Mouse (Mus musculus) neural tube, embryonic 13.5 days (tissue): Measurements from ENCODE around the gene Agpat4. TPM values are rescaled to one million over a fixed set of nuclear protein-coding genes. Genes with fewer than 3 reads are reported as not detected.
A peak's percentile ranks its signal among the peaks of the same experiment; 100 is the strongest.

Experiments used
- ATAC-seq: fragments of 200-750 bp; cut with Nextera tagmentation; 2 replicates; pipeline ENCODE4 v1.8.0; 2017; ENCODE audit warnings: low read depth, mild to moderate bottlenecking, moderate TSS enrichment, moderate library complexity
- H3K27ac ChIP-seq: fragments of 300-500 bp; sonication (generic); replicated peaks from 2 replicates; pipeline ENCODE4 v1.5.1; 2015; ENCODE audit warnings: moderate library complexity, mild to moderate bottlenecking, inconsistent platforms
- H3K27me3 ChIP-seq: fragments of 300-500 bp; sonication (generic); 2 replicates; pipeline ENCODE4 v1.6.1; 2015; ENCODE audit warnings: mild to moderate bottlenecking, inconsistent platforms
- H3K36me3 ChIP-seq: fragments of 300-500 bp; sonication (generic); 2 replicates; pipeline ENCODE4 v1.6.1; 2015; ENCODE audit warnings: mild to moderate bottlenecking, inconsistent platforms
- H3K4me1 ChIP-seq: fragments of 300-500 bp; sonication (generic); replicated peaks from 2 replicates; pipeline ENCODE4 v1.6.1; 2015; ENCODE audit warnings: inconsistent platforms
- H3K4me2 ChIP-seq: fragments of 300-500 bp; sonication (generic); 2 replicates; pipeline ENCODE4 v1.6.1; 2015; ENCODE audit warnings: inconsistent platforms, mild to moderate bottlenecking, moderate library complexity
- H3K4me3 ChIP-seq: fragments of 300-500 bp; sonication (generic); 2 replicates; pipeline ENCODE4 v1.5.1; 2015; ENCODE audit warnings: mild to moderate bottlenecking, inconsistent platforms
- H3K9ac ChIP-seq: fragments of 300-500 bp; sonication (generic); 2 replicates; pipeline ENCODE4 v1.6.1; 2015; ENCODE audit warnings: moderate library complexity, mild to moderate bottlenecking, inconsistent platforms
- H3K9me3 ChIP-seq: fragments of 300-500 bp; sonication (generic); 2 replicates; pipeline ENCODE4 v1.6.1; 2016; ENCODE audit warnings: inconsistent platforms
- WGBS: fragments of 180-500 bp; shearing (Covaris S2); methylation state at CpG from one replicate; pipeline ENCODE4 v1.1.7; 2015; 5-methylcytosine and 5-hydroxymethylcytosine counted together
- polyA plus RNA-seq: library from polyadenylated mRNA; unstranded; fragments of >200 nt; fragmentation: Nextera tagmentation; extraction: Ambion mirVana; gene quantifications from 2 replicates; pipeline ENCODE4 v1.2.1, GENCODE M21; 2015

Agpat4 gene
- polyA plus RNA-seq = 41.8 and 49.4 TPM in 2 replicates

DNA sequence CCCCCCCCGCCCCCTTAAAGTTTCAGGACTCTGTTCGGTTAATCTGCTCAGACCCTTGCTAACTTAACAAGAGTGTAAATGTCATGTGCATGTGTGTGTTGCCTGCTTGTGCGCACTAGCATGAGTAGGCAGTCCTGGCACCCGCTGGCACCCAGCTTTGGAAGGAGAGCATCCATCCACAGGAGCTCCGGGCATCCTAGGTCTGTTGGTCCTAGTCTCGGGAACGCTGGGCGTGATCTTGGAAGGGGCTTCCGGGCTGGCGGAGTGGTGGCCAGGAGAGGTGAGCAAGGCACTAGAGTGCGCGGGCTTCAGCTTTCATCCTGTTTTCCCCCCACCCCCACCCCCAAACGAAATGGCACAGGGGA lies at the start of gene Agpat4:
Agpat4 (plus strand) TSS at position 144 of the 365 bp plus-strand sequence.
- H3K4me3 ChIP-seq = peak within 1 kb of the TSS; percentile 66
- 0% methylated on average over 13 of the region's 13 CpGs for WGBS
- no peaks in the 10 kb centered on the region for H3K9me3 ChIP-seq
- peak within 1 kb of the TSS; percentile 82 for H3K9ac ChIP-seq
- no peaks in the 10 kb centered on the region for H3K27me3 ChIP-seq
- H3K36me3 ChIP-seq = 0 out of 2 replicates have a peak, but pooled peaks cover under 1% of the 10 kb centered on the region
- ATAC-seq = peak; percentile 75
- H3K27ac ChIP-seq = peak within 1 kb of the TSS; percentile 91
- peak within 1 kb of the TSS; percentile 82 for H3K4me2 ChIP-seq
- peaks cover 29% of the 10 kb centered on the region for H3K4me1 ChIP-seq

DNA sequence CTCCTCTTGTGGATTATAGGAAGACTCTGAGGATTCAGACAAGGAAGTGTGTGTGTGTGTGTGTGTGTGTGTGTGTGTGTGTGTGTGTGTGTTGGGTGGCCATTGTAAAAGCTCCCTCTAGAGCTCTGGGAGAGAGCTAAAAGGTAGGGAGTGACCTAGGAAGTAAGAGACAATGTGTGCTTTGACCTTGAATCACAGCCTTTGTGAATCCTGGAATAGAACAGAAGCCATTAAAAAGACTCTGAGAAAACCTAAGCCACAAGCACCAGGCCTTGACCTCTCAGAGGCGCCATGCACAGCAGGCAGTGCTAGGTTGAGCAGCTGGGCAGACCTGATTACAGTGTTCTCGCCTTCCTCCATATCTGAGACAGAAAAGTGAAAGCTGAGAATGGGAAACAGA lies 41.7 kb upstream of the Agpat4 start:
- 33% methylated on average over 2 of the region's 2 CpGs for WGBS
- no peaks in the 10 kb centered on the region for H3K36me3 ChIP-seq
- ATAC-seq = no peak
- no peak overlapping the region for H3K9ac ChIP-seq
- H3K4me2 ChIP-seq = no peak overlapping the region
- no peak overlapping the region for H3K4me3 ChIP-seq
- no peaks in the 10 kb centered on the region for H3K4me1 ChIP-seq
- peaks cover 2% of the 10 kb centered on the region; the same call in 1 of the 2 replicates for H3K9me3 ChIP-seq
- no peaks in the 10 kb centered on the region for H3K27me3 ChIP-seq
- no peak overlapping the region for H3K27ac ChIP-seq

DNA sequence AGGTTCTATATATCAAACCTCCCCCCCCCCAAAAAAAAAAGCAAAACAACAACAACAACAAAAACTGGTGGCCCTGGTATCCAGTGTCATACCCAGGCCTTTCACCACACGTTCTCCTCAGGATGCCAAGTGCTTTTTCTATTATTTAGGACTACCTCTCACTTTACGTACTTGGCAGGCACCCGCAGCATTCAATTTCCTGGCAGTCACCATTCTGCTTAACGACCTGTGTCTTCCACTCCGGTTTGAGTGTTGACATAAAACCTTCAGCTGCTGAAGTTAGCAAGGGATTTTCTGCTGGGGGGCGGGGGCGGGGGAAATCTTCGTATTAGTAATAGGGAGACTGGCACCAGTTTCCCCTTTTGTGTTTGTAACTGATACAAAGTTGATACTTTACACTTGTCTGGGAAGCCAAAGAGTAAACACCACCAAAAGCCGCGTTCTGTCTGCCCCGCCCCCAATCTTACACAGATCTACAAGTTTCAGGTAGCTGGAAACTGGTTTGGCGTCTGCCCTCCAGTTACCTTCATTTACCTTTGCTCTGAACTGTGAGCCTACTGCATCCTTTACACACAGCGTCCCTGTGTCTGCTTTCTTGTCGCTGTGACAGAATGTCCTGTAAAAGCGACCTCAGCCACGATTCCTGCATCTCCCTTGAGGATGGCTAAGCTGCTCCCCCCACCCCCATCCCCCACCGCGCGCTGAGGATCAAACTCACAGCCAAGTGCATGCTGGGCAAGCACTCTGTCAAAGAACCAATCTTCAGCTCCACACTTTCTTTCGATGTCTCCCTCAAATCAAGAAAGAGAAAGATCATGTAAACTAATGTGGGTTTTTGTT lies 37.6 kb upstream of the Agpat4 start:
- Histone ChIP-seq H3K27me3 (no peaks in the 10 kb centered on the region), H3K9me3 (no peaks in the 10 kb centered on the region), H3K4me2 (no peak overlapping the region), H3K36me3 (no peaks in the 10 kb centered on the region), H3K9ac (no peak overlapping the region), H3K27ac (no peak overlapping the region), H3K4me3 (no peak overlapping the region), H3K4me1 (no peaks in the 10 kb centered on the region)
- ATAC-seq = no peak
- 49% methylated on average over 20 of the region's 20 CpGs for WGBS

DNA sequence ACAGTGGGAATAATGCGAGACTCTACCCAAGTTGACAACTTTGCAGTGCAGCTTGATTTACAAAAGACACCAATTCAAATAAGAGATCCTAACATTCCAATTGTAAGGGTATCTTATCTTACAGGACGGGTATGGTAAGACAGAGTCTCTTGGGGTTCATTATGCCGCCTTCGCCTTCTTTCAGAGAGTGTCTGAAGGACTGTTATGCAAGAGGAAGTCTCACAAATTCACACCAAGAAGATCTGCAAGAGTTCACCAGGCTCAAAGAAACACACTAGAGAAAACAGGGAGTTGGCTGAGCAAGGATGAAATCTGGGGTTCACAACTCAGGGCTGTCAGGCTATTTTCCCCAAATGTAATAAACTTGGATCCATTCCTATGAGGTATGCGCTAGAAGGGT lies 36.3 kb upstream of the Agpat4 start:
- Histone ChIP-seq H3K27me3 (no peaks in the 10 kb centered on the region), H3K4me3 (no peak overlapping the region), H3K9ac (no peak overlapping the region), H3K9me3 (no peaks in the 10 kb centered on the region), H3K36me3 (no peaks in the 10 kb centered on the region), H3K4me1 (no peaks in the 10 kb centered on the region), H3K27ac (no peak overlapping the region), H3K4me2 (no peak overlapping the region)
- 87% methylated on average over 5 of the region's 5 CpGs for WGBS
- no peak for ATAC-seq

GRCm38 (mm10) chr17:12090261-12090927 lies 28.1 kb upstream of the Agpat4 start:
- ATAC-seq = no peak
- H3K9me3 ChIP-seq = no peaks in the 10 kb centered on the region

GRCm38 (mm10) chr17:12092901-12093564 lies 25.5 kb upstream of the Agpat4 start:
- 71% methylated on average over 6 of the region's 6 CpGs for WGBS
- no peaks in the 10 kb centered on the region for H3K27me3 ChIP-seq
- 0 out of 2 replicates have a peak, but pooled peaks cover 7% of the 10 kb centered on the region for H3K4me1 ChIP-seq
- no peak overlapping the region for H3K9ac ChIP-seq
- H3K4me3 ChIP-seq = no peak overlapping the region
- no peaks in the 10 kb centered on the region for H3K9me3 ChIP-seq
- no peak overlapping the region for H3K27ac ChIP-seq
- H3K36me3 ChIP-seq = no peaks in the 10 kb centered on the region
- H3K4me2 ChIP-seq = no peak overlapping the region
- no peak for ATAC-seq

More at GRCm38 (mm10) chr17:12090261-12090927, 28.1 kb upstream of the Agpat4 start:
- H3K4me2 ChIP-seq = no peak overlapping the region
- no peaks in the 10 kb centered on the region for H3K27me3 ChIP-seq
- no peak overlapping the region for H3K9ac ChIP-seq
- H3K36me3 ChIP-seq = no peaks in the 10 kb centered on the region
- H3K27ac ChIP-seq = no peak overlapping the region
- WGBS = 70% methylated on average over 5 of the region's 5 CpGs
- H3K4me1 ChIP-seq = 0 out of 2 replicates have a peak, but pooled peaks cover 7% of the 10 kb centered on the region
- no peak overlapping the region for H3K4me3 ChIP-seq

DNA sequence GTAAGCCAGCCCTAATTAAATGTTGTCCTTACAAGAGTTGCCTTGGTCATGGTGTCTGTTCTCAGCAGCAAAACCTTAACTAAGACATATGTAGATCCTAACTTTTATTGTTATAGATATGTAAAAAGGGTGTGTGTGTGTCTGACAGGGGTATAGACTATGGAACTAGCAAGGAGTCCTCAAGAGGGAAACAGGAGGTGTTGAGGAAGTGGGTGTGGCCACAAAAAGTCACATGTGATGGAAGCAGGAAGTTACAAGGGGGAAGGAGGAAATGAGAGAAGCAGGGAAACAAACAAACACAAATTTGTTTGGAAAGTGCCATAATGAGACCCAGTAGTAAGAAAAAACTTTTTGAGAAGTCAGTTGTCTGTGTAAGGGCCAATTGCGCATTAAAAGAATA lies 24.5 kb upstream of the Agpat4 start:
- Histone ChIP-seq H3K4me2 (no peak overlapping the region), H3K9ac (no peak overlapping the region)
- whole genome bisulfite sequencing = 100% methylated on average over 1 of the region's 1 CpGs

DNA sequence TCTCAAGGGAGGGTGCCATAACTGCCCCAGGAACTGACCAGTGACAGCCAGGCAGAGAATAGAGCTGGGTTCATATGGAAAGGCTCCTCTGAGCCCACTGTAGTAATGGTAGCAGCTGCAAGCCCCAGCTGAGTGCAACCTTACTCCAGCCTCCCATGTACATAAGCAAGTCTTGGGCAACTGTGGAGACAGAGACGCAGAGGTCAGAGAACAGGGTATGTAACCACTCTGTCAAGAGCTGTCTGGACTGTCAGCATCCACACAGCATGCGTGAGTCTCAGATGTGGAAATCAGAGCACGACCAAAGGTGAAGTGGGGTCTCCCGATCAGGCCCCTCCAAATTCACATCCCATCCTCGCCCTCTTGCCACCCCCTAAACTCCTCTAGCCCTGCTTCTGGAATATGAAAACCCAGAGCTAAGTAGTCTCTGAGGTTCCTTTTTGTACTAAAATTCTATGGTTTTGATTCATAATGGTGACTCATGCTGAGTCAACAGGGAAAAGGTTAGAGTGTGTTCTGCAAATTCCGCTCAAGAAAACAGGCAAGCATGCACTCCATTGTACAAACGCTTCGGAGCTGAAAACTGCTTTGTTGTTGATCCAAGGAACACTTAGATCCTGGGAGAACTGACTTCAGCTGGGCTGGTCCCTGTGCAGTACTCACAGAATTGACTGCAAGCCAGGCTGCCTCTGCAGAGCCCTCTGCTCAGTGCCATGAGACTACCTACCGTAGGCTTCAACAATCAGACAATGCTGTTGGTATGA lies 23.5 kb upstream of the Agpat4 start:
- 86% methylated on average over 9 of the region's 9 CpGs for WGBS
- Histone ChIP-seq H3K27ac (no peak overlapping the region), H3K9me3 (0 out of 2 replicates have a peak, but pooled peaks cover 5% of the 10 kb centered on the region), H3K4me1 (0 out of 2 replicates have a peak, but pooled peaks cover 6% of the 10 kb centered on the region), H3K4me2 (no peak overlapping the region), H3K27me3 (no peaks in the 10 kb centered on the region), H3K9ac (no peak overlapping the region), H3K4me3 (no peak overlapping the region), H3K36me3 (no peaks in the 10 kb centered on the region)
- ATAC-seq = no peak

More for the DNA sequence above, 24.5 kb upstream of the Agpat4 start:
- Histone ChIP-seq H3K27me3 (no peaks in the 10 kb centered on the region), H3K36me3 (no peaks in the 10 kb centered on the region), H3K4me3 (no peak overlapping the region), H3K9me3 (no peaks in the 10 kb centered on the region), H3K27ac (no peak overlapping the region), H3K4me1 (0 out of 2 replicates have a peak, but pooled peaks cover 7% of the 10 kb centered on the region)
- no peak for ATAC-seq

GRCm38 (mm10) chr17:12099415-12099814 lies 19.1 kb upstream of the Agpat4 start:
- H3K27ac ChIP-seq = no peak overlapping the region
- H3K9me3 ChIP-seq = 0 out of 2 replicates have a peak, but pooled peaks cover 7% of the 10 kb centered on the region
- no peaks in the 10 kb centered on the region for H3K36me3 ChIP-seq
- H3K27me3 ChIP-seq = no peaks in the 10 kb centered on the region
- H3K4me1 ChIP-seq = no peaks in the 10 kb centered on the region
- no peak overlapping the region for H3K9ac ChIP-seq
- no peak for ATAC-seq
- H3K4me3 ChIP-seq = no peak overlapping the region
- no peak overlapping the region for H3K4me2 ChIP-seq

- Histone ChIP-seq H3K4me1 (no peaks in the 10 kb centered on the region), H3K36me3 (no peaks in the 10 kb centered on the region), H3K27ac (no peak overlapping the region), H3K9ac (no peak overlapping the region), H3K27me3 (no peaks in the 10 kb centered on the region), H3K4me3 (no peak overlapping the region), H3K4me2 (no peak overlapping the region), H3K9me3 (0 out of 2 replicates have a peak, but pooled peaks cover 7% of the 10 kb centered on the region)
- no peak for ATAC-seq
- 94% methylated on average over 10 of the region's 10 CpGs for WGBS
Measured at GRCm38 (mm10) chr17:12102326-12102725, 16.2 kb upstream of the Agpat4 start.

DNA sequence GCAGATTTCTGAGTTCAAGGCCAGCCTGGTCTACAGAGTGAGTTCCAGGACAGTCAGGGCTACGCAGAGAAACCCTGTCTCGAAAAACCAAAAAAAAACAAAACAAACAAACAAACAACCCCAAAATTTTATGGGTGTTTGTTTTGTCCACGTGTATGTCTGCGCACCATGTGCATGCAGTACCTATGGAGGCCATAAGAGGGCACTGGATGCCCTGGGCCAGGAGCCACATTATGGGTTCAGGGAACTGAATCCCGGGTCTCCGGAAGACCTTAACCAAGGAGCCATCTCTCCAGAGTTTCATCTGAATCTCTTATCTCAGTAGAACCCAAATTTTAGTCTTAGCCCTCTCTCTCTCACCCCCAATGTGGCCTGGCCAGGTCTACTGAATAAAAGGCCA lies 14.7 kb upstream of the Agpat4 start:
- Histone ChIP-seq H3K27ac (no peak overlapping the region), H3K4me3 (no peak overlapping the region), H3K4me2 (no peak overlapping the region), H3K27me3 (no peaks in the 10 kb centered on the region), H3K9ac (no peak overlapping the region), H3K36me3 (no peaks in the 10 kb centered on the region), H3K9me3 (0 out of 2 replicates have a peak, but pooled peaks cover 7% of the 10 kb centered on the region), H3K4me1 (no peaks in the 10 kb centered on the region)
- WGBS = 81% methylated on average over 6 of the region's 6 CpGs
- ATAC-seq = no peak
